Mouse (Mus musculus) megakaryocyte, embryonic 14.5 days (primary cell): ENCODE measurements around the gene Polr2i.

ENCODE experiments used
- FLI1 ChIP-seq: IDR thresholded peaks from 2 replicates; pipeline ENCODE4 v1.6.1; 2012; ENCODE audit warnings: low read length, inconsistent platforms, mixed read lengths
- GATA1 ChIP-seq: IDR thresholded peaks from 3 replicates; pipeline ENCODE4 v1.6.1; 2012; ENCODE audit warnings: mixed read lengths, low read length, inconsistent platforms, borderline replicate concordance

- no peak for TF ChIP-seq GATA1
- TF ChIP-seq FLI1, result no peak
Observed at GRCm38 (mm10) chr7:30266780-30267179, 35.0 kb downstream of the Polr2i start.
